Mouse (Mus musculus): Measurements from ENCODE around the gene Slc25a33. TPM values are rescaled to one million over a fixed set of nuclear protein-coding genes. Genes with fewer than 3 reads are reported as not detected.
A peak's percentile ranks its signal among the peaks of the same experiment; 100 is the strongest.

Gene Slc25a33
- total RNA-seq, 2 experiments from 2014 or later, result 37.6 to 40.3 TPM

DNA sequence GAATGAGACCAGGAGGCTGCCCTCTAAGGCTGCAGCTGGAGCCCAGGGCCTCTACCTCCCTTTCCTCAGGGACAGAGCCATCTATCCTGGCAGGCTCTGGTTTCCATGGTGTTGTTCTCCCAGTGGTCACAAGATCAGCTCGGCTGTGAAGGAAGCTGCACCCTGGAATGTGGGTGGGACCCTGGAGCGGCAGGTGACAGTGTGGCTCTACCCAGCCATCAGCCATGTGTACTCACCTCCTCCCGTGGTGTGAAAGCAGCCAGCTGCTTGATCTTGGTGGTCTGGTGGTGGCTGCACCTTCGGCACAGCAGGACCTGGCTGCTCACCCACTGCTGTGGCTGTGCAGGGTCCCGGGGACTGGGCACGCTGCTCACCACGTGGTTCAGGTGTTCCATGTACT is 43.2 kb downstream of the Slc25a33 start:
- no peak for DNase-seq (ENCODE audit: low spot score in 2 of 2)

DNA sequence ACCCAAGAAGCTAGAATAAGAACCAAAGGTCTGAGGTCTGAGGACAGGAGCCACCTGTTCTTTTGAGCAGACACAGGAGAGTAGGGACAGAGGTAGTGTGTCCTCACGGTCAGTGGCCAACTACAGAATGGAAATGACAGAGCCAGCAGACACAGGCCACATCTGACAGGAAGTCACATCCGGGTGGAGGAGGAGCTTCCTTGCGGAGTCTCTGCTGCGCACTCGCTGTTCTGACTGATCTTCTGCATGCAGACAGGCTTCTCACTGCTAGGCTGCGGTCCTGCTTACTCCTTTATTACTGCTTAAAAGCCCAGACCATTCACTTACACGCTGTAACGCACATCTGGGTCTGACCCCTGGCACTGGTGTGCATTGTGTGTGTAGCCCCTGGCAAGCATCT is 45.3 kb downstream of the Slc25a33 start:
- DNase-seq (ENCODE audit: low spot score in 2 of 2), result no peak

DNA sequence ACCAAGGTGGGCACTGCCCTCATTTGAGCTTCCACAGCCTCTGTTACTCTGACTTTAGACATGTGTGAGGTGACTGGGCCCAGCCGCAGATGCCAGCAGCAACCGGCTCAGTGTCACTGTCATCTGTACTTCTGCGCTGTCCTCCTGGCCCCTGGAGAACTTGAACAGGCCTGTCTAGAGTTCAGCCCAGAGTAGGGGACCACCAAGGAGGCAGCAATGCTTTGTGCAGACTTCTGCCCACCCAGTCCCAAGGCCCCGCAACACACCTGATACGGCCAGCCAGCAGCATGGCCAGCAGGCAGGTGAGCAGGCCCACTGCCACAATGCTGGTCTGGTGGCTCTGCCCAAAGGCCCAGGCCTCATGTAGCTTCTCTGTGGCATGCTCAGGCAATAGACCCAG is 46.4 kb downstream of the Slc25a33 start:
- no peak for DNase-seq (ENCODE audit: low spot score in 2 of 2)

DNA sequence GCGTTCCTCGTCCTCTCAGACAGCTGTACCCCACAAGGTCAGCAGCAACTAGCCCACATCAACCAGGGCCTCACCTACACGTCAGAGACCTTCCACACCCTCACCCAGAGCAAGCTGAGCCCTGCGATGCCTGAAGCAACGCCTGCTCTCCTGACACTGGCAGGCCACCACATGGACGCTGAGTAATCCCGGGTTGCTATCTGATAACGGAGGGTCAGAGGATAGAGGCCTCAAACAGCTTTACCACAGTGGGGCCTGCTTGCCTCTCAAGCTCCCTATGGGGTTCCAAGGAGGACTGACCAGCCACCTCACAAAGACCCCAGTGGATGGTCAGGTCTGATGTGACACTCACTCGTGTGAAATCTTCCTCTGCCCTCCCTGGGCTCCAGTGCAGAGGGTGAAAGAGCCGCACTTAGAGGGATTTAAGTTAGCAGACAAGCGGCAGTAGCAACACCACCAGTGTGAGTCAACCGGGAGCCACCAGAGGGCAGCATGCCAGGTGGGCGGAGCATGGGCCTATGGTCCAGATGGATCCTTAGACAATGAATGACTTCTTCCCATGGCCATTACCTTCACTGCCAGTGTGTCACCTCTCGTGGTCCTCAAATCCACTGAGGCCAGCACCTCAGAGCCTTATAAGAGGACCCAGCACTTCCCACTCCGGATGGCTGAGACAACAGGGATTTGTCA is 48.3 kb downstream of the Slc25a33 start:
- peak; percentile 63 to 65 for DNase-seq (ENCODE audit: low spot score in 2 of 2)

DNA sequence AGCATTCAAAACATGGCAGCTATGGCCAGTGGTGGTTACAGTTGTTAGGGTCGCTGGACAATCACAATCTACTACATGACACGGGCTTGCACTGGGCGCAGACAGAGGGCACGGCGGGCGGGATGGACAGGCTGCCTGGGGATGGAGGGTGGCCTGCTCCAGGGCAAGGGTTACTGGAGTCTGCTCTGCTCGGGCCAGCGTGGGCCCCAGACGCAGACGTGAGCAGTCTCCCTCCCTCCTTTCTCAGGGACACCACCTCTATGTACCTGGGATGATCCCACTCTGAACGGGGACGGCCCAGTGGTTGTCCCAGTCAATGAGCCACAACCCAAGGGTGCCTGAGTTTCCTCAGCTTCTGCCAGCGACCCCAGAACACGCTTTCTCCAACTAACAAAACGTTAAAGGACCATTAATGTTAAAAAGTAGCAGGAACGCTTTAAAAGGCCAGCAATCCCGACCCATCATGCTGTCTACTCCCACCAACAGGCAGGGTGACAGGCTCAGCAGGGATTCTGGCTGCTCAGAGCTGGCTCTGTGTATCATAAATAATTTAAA is 49.1 kb downstream of the Slc25a33 start:
- DNase-seq (ENCODE audit: low spot score in 2 of 2), result no peak

DNA sequence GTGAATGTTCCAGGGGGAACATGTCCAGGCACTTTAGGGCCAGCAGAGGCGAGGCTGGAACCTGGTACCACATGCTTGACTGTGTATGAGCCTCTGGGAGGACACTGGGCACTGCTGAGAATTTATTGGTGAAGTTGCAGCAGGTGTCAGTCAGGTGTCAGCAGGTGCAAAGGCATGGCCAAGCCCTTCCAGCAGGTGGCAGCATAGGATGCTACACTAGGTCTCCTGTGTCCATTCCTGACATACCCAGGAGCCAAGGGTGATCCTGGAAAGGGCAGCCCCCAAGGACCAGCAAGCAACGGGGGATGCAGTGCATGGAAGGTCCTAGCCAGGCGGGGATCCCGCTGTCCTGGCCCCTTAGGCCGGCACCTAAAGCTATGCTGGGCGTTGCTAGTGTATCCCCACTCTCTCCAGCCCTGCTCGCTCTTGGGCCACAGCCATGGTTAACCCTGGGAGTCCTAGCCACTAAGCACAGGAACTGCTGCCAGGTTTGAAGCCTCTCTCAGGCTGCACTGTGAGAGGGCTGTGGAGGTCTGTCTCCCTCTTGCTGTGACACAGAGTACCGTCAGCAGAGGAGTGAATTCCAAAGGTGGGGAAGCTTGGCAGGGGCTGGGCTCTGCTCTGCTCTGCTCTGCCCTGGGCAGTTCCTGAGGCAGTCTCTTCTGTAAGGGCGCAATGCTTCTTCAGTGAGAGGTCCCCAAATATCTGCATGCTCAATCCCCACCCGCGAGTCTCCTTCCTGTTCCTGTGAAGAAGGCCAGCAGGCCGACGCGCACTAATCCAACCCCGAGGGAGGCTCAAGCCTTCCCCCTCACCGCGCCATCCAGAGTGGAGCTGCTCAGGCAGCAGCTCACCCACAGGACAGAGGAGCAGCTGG is 50.0 kb downstream of the Slc25a33 start:
- no peak for DNase-seq (ENCODE audit: low spot score in 2 of 2)

DNA sequence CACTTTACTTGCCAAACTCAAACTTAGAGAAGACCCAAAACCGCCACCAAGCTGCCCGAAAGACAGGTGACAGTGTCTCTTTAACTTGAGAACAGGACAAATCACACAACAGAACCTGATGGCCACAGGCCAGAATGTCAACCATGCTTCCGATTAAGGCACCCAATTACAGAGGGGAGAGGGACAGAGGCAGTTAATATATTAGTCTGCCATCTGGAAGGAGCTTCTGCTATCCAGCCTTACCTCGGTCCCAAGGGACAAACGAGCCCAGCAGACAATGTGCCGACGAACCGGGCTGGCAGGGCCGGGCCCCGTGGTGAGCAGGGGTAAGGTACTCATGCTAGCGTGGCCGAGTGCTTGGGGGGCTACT is 51.1 kb downstream of the Slc25a33 start:
- no peak for DNase-seq (ENCODE audit: low spot score in 2 of 2)

DNA sequence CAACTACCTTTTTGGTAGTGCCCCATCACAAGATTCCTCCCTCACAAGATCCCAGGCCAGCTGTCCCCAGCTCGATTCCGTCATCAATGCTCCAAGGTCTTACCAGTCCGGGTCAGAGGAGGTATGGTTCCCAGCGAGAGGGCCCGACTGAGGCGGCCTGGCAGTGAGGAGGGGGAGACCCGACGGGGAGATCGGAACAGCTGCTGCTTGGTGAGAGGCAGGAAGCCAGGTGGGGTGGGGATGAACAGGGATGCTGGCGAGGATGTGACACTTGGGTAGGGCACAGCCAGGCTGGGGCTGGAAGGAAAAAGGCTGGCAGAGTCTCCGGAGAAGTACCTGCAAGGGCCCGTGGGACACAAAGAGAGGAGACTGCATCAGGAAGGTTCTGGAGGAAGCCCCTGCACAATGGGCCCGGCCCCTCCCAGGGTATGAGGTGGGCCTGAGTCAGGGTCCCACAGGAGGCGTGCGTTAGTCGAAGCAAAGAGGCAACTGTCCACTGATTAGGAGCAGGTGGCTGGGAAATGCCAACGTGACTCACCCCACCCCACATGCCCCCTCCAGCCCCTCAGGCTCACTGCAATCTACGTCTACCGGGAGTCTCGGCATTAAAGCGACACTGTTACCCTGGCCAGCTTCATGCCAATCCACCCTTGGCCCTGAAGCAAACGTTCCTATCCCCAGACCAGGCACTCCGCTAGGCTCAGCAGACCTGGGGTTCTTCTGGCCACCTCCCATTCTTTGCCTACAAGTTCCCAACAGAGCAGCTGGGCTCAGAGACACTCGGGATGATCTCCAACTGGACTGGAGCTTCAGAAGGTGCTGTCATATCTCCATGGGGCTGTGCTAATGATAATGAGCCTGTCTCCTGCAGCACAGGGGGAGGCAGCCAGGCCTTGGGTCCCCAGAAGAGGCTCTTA is 51.7 kb downstream of the Slc25a33 start:
- no peak for DNase-seq (ENCODE audit: low spot score in 2 of 2)

DNA sequence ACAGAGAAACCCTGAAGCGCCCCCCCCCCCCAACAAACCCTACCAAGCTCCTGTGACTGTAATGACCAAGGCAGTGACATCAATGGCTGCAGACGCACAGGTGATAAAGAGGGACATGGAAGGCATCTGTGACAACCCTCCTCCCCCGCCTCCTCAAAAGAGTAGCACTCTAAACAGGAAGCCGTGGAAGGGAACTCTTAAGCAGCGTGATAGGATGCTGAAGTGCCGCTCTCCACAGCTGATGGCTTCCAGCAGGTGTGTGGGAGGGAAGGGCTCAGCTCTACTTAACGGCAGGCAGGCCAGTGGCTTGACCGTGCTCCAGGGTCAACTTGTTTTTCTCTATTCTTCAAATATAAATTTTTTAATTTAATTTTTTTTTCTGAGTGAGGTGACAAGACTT is 52.9 kb downstream of the Slc25a33 start:
- DNase-seq (ENCODE audit: low spot score in 2 of 2), result no peak

DNA sequence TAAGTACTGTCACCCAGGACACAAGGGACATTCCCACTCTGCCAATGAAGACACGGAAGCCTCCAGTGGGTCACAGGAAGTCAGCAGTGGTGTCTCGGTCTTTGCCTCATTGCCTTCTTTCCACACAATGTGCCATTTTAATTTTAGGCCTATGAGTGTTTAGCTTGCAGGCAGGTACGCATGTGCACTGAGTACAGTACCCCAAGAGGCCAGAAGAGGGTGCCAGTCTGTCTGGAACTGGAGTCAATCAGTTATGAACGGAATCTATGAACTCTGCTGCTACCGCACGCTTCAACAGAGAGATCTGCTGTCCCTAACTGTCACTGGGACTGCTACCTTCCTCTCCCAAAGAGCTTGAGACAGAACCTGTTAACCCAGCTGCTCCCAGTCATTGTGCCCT is 54.4 kb downstream of the Slc25a33 start:
- DNase-seq (ENCODE audit: low spot score in 2 of 2), result peak in 1 of 2 experiments; percentile 63

DNA sequence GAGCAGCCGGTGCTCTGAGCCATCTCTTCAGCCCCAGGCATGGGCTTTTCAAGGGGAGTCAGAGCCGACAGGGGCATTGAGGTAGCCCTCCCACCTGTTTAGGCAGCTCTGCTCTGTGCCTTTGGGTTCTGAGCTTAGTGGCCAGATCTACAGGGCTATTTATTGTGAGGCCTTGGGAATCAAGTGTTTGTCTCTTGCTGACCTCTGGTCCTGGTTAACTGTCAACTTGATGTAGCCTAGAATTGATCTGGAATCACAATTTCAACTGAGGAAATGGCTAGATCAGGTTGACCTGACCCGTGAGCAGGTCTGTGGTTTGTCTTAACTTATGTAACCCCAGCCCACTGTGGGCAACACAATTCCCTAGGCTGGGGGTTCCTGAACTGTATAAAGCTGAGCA is 59.5 kb downstream of the Slc25a33 start:
- DNase-seq (ENCODE audit: low spot score in 2 of 2), result no peak

DNA sequence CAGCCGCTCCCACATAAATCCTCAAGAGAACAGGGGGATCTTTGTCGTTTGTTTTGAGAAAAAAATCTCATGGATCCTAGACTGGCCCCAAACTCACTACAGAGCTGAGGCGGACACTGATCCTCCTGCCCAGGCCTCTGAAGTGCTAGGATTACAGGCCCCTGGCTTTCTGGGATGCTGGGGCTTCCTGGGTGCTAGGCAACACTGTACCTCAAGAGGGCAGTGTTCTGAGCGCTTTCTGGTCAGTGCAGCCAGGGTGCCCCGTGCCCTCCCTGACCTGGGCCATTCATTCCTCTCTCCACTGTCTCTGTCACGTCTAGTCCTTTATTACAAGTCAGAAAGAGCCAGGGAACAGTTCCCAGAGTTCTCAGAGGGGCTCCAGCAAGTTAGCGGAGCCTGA is 62.1 kb downstream of the Slc25a33 start:
- no peak for DNase-seq (ENCODE audit: low spot score in 2 of 2)

DNA sequence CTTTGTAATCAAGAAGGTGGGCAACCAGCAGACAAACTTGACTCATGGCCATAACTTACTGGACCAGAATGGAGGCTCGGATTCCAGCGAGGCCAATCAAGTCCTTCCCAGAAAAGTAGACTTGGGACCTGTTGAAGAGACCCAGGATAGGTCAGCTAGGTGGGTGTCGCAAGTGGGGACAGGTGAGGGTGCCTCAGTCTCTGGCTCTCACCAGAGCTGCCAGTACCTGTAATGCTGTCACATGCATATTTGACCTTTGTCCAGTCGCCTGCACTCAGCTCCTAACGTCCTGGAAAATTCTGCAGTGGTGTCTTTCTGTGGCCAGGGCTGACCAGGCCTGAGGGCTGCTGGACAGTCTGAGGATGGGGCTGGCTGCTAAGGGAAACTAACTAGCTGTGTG is 62.6 kb downstream of the Slc25a33 start:
- no peak for DNase-seq (ENCODE audit: low spot score in 2 of 2)

DNA sequence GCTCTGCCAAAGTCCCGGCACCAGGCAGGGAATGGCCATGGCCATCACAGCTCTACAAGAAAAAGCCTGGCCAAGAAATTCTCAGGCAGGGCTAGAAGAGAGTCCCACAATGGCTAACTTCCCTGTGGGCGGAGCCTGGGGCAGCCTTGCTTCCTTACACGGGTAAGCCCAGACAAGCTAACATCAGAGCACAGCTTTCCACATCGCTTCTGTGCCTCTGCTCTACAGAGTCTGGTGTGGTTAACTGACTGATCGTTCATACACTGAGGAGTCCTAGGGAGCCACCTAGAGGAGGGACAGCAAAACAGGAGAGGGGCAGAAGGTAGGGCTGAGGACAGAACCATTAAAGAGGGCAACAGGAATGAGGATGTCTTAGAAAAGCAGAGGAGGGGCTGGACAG is 63.6 kb downstream of the Slc25a33 start:
- peak in 1 of 2 experiments; percentile 76 for DNase-seq (ENCODE audit: low spot score in 2 of 2)

DNA sequence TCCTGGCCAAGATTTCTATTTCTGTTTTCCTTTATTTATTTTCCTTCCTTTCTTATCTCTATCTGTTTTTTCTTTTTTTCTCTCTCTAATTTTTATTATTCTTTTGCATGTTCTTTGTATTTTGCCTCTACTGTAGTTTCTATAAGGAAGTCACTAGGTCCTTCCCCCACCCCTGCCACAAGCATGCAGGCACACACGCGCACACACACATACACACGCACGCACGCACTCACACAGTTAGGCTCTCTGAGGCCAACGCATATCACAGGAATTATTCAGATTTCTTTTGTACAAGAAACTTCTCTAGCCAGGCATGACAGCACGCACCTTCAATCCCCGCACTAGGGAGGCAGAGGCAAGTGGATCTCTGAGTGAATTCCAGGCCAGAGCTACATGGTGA is 68.1 kb downstream of the Slc25a33 start:
- DNase-seq (ENCODE audit: low spot score in 2 of 2), result no peak

DNA sequence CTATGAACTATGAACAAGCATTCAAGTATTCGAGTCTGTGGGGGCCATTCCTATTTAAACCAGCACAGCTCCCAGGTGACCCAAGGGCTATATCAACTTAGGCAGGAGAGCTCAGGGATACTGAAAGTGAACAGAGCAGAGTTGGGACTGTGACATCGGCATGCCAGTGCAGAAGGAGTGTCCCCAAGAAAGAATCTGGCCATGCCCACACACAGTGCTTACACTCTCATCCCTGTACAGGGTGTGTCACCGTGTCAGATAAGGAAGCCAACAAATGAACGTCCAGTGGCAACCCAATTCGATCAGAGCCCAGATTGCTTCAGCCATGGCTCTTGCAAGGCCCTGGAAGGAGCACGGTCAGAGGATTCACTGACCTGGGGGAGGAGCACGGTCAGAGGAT is 68.8 kb downstream of the Slc25a33 start:
- no peak for DNase-seq (ENCODE audit: low spot score in 2 of 2)

DNA sequence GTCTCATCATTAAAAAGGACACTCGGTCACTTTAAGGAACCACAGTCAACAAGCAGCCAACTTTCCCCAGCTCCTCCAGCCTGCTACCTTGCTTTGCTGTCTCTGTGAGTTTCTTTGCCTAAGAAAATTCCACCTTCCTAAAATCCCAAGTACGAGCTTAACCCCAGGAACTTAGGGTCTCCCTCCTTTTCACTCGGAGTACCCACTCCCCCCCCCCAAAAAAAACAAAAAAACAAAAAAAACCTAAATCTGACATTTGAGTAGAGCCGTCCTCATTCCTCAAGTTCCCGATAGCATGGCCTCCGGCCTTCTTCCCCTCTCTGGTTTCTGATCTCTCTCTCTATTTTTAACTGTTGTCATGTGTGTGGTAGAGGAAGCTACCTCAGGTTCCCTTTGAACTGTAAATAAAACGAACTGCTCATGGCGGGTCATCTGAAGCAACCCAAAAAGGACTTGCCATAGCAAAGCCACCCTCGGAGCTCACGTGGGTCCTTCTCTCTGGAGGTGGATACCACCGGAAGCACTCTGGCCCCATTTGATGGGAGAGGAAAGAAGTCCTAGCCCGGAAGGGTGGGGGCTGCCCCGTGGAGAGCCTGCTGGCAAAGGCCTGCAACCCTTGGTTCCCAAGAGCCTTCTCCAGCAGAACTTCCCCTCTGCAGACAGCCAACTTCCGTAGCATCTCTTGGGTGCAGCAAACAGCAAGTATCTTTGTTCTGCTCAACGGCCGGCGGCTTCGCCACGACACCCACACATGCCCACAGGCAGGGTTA is 71.7 kb downstream of the Slc25a33 start, which contains the start of gene Pik3cd:
Gene Pik3cd, minus strand, starts transcription at position 362 of the 770 bp plus-strand sequence.
- no peak for DNase-seq (ENCODE audit: low spot score in 2 of 2)

DNA sequence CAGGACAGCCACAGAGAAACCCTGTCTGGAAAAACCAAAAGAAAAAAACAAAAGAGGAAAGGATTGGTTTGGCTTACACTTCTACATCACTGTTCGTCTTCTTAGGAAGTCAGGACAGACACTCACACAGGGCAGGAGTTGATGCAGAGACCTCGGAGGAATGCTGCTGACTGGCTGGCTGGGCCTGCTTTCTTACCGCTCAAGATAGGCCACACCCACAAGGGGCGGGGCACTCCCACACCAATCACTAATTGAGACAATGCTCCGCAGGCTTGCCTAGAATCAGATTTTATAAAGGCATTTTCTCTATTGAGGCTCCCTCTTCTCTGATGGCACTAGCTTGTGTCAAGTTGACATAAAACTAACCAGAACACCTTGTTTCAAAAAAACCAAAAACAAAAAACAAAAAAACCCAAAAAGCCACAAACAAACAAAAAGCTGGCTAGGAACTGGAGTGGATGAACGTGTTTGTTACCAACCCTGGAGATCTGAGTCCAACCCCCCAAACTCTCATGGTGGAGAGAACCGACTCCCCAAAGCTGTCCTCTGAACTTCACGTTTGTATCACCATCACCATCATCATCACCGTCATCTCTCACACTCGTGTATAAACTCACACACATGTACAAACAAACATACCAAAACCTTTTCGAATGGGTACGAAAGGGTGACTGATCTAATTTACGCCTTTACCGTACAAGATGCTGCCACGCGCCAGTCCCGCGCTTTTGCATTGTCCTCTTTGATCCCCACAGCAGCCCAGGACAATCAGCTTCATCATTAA is 72.5 kb downstream of the Slc25a33 start:
- DNase-seq (ENCODE audit: low spot score in 2 of 2), result no peak

DNA sequence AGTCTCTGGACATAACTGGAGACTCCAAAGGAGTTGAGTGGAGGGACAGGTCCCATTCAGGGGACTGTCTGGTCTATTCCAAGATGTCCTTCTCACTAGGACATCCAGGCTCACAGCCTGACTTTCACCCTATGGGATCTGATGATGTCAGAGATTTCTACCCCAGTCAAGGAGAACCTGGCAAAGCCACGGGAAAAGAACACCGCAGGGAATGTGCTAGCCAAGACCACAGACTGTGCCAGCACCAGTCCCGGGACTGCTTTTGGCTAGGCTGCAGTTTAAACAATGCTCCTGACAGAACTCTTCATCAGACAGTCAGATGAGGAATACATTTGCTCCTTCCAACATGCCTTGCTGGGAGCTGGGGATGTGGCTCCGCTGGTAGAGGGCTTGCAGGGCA is 74.1 kb downstream of the Slc25a33 start:
- no peak for DNase-seq (ENCODE audit: low spot score in 2 of 2)
